Mouse (Mus musculus): Measurements from ENCODE around the gene Selenom. TPM values are rescaled to one million over a fixed set of nuclear protein-coding genes. Genes with fewer than 3 reads are reported as not detected.

Gene Selenom
- polyA plus RNA-seq, 1 experiment: 19.6 TPM

- H3K4me1 ChIP-seq (ENCODE audit: control insufficient read depth, insufficient read depth, low read length): no peaks in the 10 kb centered on the region
- H3K4me3 ChIP-seq (ENCODE audit: low read depth, low read length): no peak overlapping the region
- no peaks in the 10 kb centered on the region for H3K36me3 ChIP-seq (ENCODE audit: control insufficient read depth, insufficient read depth, low read length, poor library complexity, severe bottlenecking)
- H3K9ac ChIP-seq (ENCODE audit: low read depth, poor library complexity, severe bottlenecking): no peak overlapping the region
- no peaks in the 10 kb centered on the region for H3K9me3 ChIP-seq (replicated peaks; ENCODE audit: control insufficient read depth, insufficient read depth, low read length, poor library complexity, severe bottlenecking)
- H3K27ac ChIP-seq (ENCODE audit: insufficient read depth, low read length): no peak overlapping the region
- TF ChIP-seq EP300 (IDR thresholded peaks at IDR 0.05; ENCODE audit: insufficient read depth, low read depth, low read length): no peak
- no peak for TF ChIP-seq POLR2A (IDR thresholded peaks at IDR 0.05; ENCODE audit: insufficient read depth, low read length)
- TF ChIP-seq CTCF (IDR thresholded peaks at IDR 0.05; ENCODE audit: low read depth, low read length): no peak
- H3K27me3 ChIP-seq (ENCODE audit: control insufficient read depth, insufficient read depth, low read length, poor library complexity, severe bottlenecking): no peaks in the 10 kb centered on the region
Measured at GRCm38 (mm10) chr11:3516121-3516520, 1.6 kb downstream of the Selenom start.

GRCm38 (mm10) chr11:3516859-3517845 lies 2.7 kb downstream of the Selenom start:
- no peak overlapping the region; the same call in 1 of the 2 replicates for H3K9ac ChIP-seq (ENCODE audit: low read depth, poor library complexity, severe bottlenecking)
- H3K4me3 ChIP-seq (ENCODE audit: low read depth, low read length): peak overlapping the region; percentile 18
- no peaks in the 10 kb centered on the region for H3K9me3 ChIP-seq (replicated peaks; ENCODE audit: control insufficient read depth, insufficient read depth, low read length, poor library complexity, severe bottlenecking)
- TF ChIP-seq CTCF (IDR thresholded peaks at IDR 0.05; ENCODE audit: low read depth, low read length) (no peak), EP300 (IDR thresholded peaks at IDR 0.05; ENCODE audit: insufficient read depth, low read depth, low read length) (no peak)
- H3K27me3 ChIP-seq (ENCODE audit: control insufficient read depth, insufficient read depth, low read length, poor library complexity, severe bottlenecking): no peaks in the 10 kb centered on the region
- no peak overlapping the region for H3K27ac ChIP-seq (ENCODE audit: insufficient read depth, low read length)
- H3K4me1 ChIP-seq (ENCODE audit: control insufficient read depth, insufficient read depth, low read length): no peaks in the 10 kb centered on the region
- peaks cover under 1% of the 10 kb centered on the region; the same call in 1 of the 2 replicates for H3K36me3 ChIP-seq (ENCODE audit: control insufficient read depth, insufficient read depth, low read length, poor library complexity, severe bottlenecking)

- Histone ChIP-seq H3K4me1 (ENCODE audit: control insufficient read depth, insufficient read depth, low read length) (no peaks in the 10 kb centered on the region), H3K9me3 (replicated peaks; ENCODE audit: control insufficient read depth, insufficient read depth, low read length, poor library complexity, severe bottlenecking) (no peaks in the 10 kb centered on the region), H3K4me3 (ENCODE audit: low read depth, low read length) (no peak overlapping the region), H3K27me3 (ENCODE audit: control insufficient read depth, insufficient read depth, low read length, poor library complexity, severe bottlenecking) (no peaks in the 10 kb centered on the region), H3K9ac (ENCODE audit: low read depth, poor library complexity, severe bottlenecking) (no peak overlapping the region), H3K36me3 (ENCODE audit: control insufficient read depth, insufficient read depth, low read length, poor library complexity, severe bottlenecking) (peaks cover 8% of the 10 kb centered on the region; the same call in 1 of the 2 replicates), H3K27ac (ENCODE audit: insufficient read depth, low read length) (no peak overlapping the region)
- TF ChIP-seq EP300 (IDR thresholded peaks at IDR 0.05; ENCODE audit: insufficient read depth, low read depth, low read length) (no peak), CTCF (IDR thresholded peaks at IDR 0.05; ENCODE audit: low read depth, low read length) (no peak), POLR2A (IDR thresholded peaks at IDR 0.05; ENCODE audit: insufficient read depth, low read length) (no peak)
Measured at GRCm38 (mm10) chr11:3517846-3518732, 3.6 kb downstream of the Selenom start.

DNA sequence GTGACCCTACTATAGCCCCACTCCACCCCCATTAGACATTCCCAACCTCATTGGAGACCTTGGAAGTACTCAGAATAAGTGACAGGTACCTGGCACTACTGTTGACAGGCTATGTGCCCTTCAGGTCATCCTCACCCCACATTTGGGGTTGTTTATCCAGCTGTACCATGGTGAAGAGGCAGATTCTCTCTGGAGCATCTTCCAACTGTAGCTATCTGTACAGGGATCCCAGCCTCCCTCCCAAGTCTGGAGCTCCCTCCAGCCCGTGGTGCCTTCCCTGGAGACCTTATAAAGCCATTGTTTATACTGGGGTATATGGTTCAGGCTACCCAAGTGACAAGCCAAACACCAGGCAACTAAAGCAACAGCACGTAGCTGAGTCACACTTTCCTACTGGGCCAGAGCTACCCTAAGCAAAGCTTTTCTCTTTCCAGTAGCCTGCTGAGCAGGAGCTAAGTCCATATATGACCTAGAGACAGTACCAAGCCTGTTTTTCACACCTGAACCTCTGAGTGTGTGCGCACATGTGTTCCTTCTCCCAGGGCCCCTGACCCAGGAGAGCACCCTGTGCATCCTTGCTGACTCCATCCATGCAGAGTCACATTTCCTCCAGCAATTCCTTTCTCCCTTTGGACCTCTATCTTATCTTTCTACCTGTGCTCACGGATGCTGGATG lies 4.7 kb downstream of the Selenom start:
- Histone ChIP-seq H3K4me1 (ENCODE audit: control insufficient read depth, insufficient read depth, low read length) (no peaks in the 10 kb centered on the region), H3K27ac (ENCODE audit: insufficient read depth, low read length) (no peak overlapping the region), H3K9me3 (replicated peaks; ENCODE audit: control insufficient read depth, insufficient read depth, low read length, poor library complexity, severe bottlenecking) (no peaks in the 10 kb centered on the region), H3K36me3 (ENCODE audit: control insufficient read depth, insufficient read depth, low read length, poor library complexity, severe bottlenecking) (peaks cover 8% of the 10 kb centered on the region; the same call in 1 of the 2 replicates), H3K9ac (ENCODE audit: low read depth, poor library complexity, severe bottlenecking) (no peak overlapping the region), H3K4me3 (ENCODE audit: low read depth, low read length) (no peak overlapping the region), H3K27me3 (ENCODE audit: control insufficient read depth, insufficient read depth, low read length, poor library complexity, severe bottlenecking) (no peaks in the 10 kb centered on the region)
- TF ChIP-seq POLR2A (IDR thresholded peaks at IDR 0.05; ENCODE audit: insufficient read depth, low read length) (no peak), CTCF (IDR thresholded peaks at IDR 0.05; ENCODE audit: low read depth, low read length) (no peak), EP300 (IDR thresholded peaks at IDR 0.05; ENCODE audit: insufficient read depth, low read depth, low read length) (no peak)

DNA sequence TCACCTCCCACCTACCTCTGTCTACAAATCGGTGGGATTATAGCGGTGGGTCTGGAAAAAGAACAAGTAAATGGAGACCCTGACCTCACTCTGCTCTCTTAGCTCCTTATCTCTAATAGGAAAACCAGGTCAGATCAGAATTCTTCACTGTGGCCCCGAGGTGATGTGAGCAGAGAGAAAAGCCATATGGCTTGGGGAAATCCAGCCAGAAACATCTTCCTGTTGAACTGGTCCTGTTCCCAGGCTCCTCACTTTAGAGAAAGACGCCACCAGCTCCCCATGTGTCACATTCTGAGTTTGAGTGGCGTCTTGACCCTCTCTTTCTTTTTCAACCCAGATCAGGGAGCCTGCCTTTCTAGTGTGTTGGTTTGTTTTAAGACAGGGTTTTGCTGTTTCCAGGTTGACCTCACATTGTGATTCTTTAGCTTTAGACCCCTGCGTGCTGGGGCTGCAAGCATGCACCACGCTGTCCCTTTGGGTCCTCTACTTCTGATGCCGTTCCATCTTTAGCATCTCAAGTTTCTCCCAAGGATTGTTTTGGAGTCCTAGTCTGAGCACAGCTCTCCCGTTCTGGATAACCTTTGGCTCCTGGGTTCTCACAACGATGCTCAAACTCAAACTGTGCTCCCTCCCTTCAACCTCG lies 5.4 kb downstream of the Selenom start:
- H3K36me3 ChIP-seq (ENCODE audit: control insufficient read depth, insufficient read depth, low read length, poor library complexity, severe bottlenecking): peaks cover 8% of the 10 kb centered on the region; the same call in 1 of the 2 replicates

More for the DNA sequence above, 5.4 kb downstream of the Selenom start:
- no peak overlapping the region for H3K4me3 ChIP-seq (ENCODE audit: low read depth, low read length)
- no peak overlapping the region for H3K27ac ChIP-seq (ENCODE audit: insufficient read depth, low read length)
- no peak overlapping the region for H3K9ac ChIP-seq (ENCODE audit: low read depth, poor library complexity, severe bottlenecking)
- H3K4me1 ChIP-seq (ENCODE audit: control insufficient read depth, insufficient read depth, low read length): no peaks in the 10 kb centered on the region
- TF ChIP-seq POLR2A (IDR thresholded peaks at IDR 0.05; ENCODE audit: insufficient read depth, low read length) (no peak), EP300 (IDR thresholded peaks at IDR 0.05; ENCODE audit: insufficient read depth, low read depth, low read length) (no peak), CTCF (IDR thresholded peaks at IDR 0.05; ENCODE audit: low read depth, low read length) (no peak)
- no peaks in the 10 kb centered on the region for H3K27me3 ChIP-seq (ENCODE audit: control insufficient read depth, insufficient read depth, low read length, poor library complexity, severe bottlenecking)
- H3K9me3 ChIP-seq (replicated peaks; ENCODE audit: control insufficient read depth, insufficient read depth, low read length, poor library complexity, severe bottlenecking): no peaks in the 10 kb centered on the region

Data from ES-Bruce4 (cell line).